Mouse (Mus musculus) adipocyte (in vitro differentiated cells): Measurements from ENCODE around the gene Sipa1l2.

Experiments used
- DNase-seq: peaks from one replicate; pipeline ENCODE4 v3.0.0-alpha.2; 2016; ENCODE audit warnings: low spot score

Sipa1l2 gene

DNA sequence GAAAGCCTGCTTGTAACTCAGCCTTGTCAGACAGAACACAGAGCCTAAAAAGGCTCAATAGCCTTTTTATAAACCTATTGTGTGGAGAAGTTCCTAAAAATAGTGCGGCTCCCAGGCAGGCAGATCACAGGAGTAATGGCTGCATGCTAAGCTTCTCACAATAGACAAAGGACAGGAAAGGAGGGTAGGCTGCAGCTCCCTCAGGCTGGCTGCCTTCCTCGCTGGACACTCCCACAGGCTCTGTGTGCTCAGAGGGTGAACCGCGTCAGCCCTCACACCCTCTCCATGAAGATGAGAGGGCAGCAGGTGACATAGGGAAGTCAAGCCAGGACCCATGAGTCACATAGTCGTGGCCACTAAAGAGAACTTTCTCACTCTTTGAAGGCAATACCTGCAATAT, 55.7 kb downstream of the Sipa1l2 start:
- no peak for DNase-seq

DNA sequence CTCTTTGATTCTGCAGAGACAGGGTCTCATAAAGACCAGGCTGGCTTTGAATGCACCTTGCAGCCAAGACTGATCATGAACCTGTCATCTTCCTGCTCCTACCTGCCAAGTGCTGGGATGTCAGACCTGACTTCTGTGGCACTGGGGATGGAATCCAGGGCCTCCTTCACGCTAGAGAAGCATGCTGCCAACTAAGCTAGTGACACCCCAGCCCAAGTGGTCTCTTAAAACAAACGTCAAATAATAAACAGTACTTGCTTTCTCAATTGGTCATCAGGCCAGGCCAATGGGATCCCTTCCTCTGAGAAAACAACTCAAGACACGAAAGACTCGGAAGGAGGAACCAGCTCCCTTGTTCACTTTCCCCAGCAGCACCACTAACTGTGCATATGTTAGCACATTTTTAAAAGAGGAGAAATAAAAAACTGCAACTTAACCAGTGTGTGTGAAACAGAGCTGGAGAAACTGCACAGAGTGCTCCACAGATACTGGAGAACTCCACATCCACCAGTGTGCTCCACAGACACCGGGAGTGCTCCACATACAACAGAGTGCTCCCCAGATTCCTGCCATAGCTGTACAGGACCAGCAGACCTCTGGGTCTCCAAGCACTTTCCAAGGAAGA, 56.3 kb downstream of the Sipa1l2 start:
- no peak for DNase-seq

DNA sequence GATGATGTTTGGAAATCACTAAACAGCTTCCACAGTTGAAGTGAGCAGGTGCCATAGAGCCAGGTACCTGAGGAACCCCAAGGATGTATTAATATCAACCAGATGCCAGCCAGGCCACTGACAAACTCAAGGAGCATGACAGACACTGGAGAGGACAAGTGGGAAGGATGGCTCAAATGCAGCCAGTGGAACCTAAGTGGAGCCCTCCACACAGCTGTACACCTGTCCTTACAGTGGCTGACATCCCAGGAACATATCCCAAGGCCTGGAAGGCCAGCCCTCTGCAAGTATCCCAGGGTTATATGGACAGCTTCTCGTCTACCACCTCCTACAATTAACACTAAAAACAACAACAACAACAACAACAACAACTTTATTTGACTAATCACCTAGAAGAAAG, 57.0 kb downstream of the Sipa1l2 start:
- no peak for DNase-seq

DNA sequence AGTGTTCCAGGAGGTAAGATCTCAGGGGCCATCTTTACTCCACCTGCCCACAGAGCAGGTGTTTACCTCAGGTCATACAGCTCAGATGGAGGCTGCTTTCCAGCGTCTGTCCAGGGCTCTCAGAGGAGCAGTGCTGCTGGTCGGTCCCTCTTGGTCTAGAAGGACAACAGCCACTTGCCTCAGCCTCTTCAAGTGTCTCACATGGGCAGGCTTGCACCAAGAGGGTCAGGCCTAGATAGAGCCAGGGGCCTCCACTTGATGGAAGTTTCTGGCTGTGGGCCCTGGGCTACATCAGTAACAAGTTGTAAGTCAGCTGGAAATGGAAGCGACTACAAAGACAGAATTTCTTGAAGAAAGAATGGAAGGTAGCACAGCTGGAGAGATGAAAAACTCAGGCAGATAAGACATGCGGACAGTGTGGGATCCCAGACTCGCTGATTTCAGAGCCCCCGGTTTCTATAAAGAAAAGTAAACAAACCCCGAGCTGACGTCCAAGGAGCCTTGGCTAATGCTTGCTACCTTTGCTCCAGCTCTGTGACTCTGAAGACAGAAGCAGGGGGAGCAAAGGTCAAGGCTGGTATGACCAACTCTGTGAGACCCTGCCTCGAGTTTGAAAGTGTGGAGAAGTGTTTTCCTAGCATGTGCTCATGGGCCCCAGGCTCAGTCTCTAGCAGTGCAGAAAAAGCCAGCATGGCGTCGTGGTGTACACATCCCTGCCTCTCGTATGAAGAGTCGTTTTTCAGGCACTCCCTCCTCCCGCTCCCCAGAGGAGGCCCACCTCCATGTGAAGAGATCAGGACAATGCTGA, 58.5 kb downstream of the Sipa1l2 start:
- peak; percentile 13 for DNase-seq

DNA sequence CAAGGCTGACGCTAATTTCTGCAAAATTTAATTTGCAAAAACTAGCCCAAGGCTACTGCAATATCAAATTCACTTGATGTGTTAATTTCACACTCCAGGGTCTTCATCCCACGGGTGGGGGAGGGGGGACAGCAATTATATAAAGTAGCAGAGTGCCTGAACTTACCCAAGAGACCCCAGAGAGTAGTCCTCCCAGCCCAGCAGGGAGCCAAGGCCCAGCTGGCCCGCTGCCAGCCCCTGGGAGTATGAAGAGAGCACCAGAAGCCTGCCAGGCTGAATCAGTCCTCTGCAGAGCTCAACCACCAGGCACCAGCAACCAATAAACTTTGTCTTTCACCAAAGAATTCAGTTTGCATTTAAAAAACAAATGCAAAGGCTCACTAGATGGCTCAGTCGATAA, 59.8 kb downstream of the Sipa1l2 start:
- peak; percentile 52 for DNase-seq

DNA sequence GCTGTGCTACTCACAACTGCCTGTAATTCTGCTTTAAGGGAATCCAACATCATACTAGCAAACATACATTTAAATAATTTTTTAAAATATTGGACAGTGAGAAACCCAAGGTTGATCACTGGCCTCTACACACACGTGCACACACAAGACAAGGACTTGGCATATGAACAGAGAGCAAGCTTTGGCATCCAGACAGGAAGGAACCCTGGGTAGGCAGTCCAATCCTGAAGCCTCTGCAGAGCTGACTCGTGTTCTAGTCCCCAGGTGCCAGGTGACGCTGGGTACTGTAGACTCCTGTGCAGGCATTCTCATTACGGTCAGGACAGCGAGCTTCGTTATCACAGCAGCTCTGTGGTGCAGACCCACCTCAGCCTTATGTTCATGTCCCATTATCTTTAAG, 60.4 kb downstream of the Sipa1l2 start:
- DNase-seq: no peak

DNA sequence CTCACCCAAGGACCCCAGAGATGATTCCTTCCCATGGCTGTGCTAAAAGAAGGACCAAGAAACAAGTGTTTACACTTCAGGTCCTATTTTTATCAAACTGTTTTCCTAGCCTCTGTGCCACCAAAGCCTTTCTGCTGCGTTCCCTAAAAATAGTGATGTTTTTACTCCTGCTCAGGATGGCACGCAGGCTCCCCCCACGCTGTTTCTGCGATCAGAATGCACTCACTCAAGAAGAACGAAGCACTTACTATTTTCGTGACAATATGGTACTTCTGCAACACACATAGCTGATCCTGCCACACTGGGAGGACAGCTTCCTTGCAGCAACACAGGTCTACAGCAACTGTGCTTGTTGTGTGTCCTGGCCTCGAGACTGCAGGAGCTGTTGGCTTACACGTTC, 62.3 kb downstream of the Sipa1l2 start:
- no peak for DNase-seq

DNA sequence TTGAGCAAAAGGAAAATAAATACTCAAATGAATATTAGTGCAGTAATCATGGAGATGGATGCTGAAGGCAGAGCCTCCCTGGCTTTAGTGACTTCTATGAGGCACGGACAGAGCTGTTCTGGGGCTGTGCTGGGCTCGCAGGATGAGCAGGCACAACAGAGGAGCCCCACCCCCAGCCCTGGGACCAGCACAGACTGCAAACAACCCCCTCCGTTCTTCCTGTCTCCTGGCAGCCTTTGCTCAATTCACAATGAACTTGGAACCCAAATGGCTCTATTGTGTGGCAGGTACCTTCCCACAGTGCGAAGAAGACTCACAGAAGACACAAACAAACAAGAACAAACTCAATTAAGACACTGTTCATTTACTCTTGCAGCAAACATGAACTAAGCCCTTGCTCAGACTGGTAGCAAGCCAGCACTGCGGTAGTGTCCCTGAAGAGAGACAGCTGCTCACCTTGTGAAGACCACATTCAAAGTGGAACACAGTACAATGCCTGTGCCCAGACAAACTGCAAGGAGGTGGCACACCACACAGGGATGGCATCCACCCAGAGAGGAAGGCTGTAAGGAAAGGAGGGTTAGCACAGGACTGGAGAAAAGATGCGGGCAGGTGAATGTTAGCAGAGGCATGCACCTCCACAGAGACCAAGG, 64.9 kb downstream of the Sipa1l2 start:
- no peak for DNase-seq

DNA sequence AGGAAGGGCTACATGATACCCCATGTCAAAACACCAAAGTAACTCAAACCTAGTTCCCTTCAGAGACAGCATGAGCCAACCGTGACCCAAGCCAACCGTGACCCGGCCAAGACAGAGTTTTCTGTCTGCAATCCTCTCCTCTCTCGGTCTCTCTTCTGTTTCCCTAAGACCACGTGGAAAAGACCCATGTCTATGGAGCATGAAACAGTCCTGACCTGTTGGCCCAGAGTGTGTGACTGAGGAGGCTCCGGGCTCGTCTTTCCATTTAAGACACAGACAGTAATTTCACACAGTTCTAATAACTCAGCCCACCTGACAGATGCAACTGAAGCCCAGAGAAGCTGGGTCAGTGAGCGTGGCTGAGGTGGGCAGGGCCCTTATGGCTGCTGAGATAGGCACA, 65.8 kb downstream of the Sipa1l2 start:
- DNase-seq: no peak

DNA sequence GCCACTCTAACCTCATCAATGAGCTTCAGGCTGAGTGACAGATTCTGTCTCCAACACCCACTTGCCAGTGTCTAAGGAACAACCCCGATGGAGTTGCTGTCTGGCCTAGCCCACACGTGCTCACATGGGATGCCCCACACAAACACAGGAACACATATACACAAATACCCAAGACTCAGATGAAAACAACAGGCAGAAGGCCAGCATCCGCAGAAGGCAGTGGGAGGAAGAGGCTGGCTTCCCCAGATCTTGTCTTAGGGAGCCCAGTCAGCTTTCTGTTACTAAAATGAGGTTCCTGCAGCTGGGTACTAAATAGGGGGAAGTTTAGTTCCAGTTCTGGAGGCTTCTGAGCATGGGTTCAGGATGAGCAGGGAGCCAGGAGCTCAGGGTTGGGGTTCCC, 66.8 kb downstream of the Sipa1l2 start:
- no peak for DNase-seq

DNA sequence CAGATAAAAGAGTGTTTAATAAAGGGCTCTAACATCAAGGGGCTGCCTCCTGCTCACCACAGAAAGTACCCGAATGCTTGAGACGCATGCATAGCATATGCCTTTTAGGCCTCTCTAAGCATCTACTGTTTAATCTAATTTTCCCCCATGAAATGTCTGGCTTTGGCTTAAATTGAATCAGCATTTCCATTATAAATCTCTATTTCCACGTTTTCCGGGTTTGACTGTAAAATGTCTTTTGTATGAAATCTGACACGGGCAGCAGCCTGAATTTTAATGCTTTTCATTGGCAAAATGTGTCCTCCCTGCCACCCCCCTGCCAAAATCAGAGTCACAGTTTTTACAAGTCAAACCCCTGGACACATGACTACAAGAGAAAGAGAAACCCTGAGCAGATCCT, 69.6 kb downstream of the Sipa1l2 start:
- no peak for DNase-seq

DNA sequence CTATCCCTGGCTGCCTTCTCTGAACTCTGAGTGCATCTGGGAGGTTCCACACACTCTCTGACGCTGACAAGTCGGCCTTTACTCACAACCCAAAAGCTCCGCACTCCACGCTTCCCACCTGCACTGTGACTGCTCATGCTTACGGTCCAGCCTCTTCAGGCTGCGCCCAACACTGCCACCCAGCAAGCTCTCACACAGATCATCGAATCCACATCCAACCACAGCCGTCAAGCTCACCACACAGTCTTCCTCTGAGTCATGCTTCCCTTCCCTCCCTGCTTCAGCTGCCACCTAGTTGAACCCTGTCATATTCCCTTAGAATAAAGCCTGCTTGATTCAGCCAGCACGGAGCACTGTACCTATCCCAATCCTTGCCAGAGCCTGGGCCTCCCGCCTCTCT, 71.1 kb downstream of the Sipa1l2 start:
- DNase-seq: no peak

DNA sequence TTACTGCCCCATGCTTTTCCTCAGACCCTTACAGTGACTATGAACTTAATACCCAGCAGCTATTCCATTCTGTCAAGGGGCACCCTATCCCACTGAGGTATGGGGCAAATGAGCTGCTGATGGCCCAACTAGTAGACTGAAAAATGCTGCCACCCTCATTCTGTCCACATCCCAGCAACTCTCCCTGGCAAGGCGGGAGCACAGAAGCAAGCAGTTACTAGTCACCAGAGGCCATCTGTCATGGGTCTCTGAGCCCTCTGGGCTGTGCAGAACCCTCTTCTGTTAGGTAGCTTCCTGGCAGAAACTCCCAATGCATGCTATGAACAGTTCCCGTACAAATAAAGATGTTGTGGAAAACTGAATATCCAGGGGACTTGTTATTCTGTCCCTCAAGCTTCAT, 74.1 kb downstream of the Sipa1l2 start:
- DNase-seq: no peak

DNA sequence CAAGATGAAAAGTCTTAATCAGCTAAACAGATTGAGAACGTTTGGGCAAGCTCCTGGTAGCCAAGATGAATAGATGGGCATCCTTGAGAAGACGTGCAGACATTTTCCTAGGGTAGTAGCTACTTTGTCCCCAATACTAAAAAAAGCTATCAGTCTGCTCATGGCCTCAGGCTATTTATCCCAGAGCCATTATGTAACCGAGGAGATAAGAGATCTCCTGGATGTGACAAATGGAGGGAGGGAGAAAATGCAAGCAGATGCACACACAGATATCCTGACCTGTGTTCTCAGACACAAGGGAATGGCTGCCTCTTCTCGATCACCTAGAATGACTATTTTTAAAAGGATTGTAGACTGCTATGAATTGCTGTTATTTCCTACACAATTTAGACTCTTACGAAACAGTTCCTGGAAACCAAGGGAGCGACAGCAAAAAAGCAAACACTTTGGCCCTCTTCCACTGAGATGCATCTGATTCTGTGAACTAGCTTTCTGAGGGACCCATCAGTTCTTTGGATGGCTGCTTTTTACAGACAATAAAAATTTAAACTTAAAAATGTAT, 76.3 kb downstream of the Sipa1l2 start:
- DNase-seq: peak; percentile 58

DNA sequence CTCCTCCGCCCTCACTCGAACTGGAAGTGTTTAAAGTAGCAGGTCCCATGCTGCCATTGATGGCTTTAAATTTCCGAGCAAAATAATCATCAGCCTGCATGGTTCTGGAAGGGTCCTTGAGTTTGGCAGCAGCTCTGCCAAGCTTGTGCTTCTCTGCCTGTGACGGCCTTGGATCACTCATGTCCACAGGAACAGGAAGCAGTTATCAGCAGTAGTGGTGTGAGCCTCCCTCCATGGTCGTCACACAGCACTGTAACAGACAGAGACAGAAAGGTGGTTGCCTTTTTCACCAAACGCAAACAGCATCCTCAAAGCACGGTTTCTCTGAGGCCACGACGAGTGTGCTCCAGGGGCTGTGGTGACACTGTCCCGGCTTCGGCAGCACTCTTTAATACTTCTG, 77.2 kb downstream of the Sipa1l2 start:
- no peak for DNase-seq

DNA sequence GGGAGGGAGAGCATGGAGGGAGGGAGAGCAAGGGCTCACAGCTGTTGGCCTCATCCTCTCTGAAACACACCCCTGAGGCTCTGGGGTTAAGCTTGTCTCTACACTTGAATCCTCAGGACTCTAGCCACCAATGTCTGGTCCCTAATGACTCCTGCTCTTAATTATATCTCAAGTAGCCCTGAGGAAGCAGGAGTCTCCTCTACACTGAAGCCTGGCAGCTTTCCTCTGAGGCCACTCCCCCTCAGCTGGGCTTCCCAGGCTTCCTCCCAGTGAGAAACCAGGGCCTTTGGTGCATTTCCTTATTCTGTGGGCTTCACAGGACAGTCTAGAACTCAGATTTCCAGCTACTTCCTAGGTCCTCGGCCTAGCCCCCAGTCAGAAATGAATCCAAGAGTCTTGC, 80.9 kb downstream of the Sipa1l2 start:
- DNase-seq: no peak

DNA sequence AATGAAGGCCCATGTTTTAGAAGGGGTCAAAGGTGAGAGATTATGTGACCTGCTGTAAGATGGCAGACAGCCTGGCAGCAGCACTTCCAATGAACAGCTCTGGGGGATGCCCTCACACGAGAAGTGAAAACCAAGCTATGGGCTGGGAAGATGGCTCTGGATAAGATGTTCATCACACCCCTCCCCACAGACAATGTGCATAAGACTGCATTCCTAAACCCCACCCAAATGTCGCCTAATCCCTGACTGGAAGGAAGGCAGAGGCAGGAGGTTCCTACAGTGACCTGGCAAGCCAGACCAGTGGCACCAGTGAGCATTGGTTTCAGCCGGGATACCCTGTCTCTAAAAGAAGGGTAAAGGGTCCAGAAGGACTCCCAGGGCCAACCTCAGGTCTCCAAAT, 83.9 kb downstream of the Sipa1l2 start:
- DNase-seq: no peak

DNA sequence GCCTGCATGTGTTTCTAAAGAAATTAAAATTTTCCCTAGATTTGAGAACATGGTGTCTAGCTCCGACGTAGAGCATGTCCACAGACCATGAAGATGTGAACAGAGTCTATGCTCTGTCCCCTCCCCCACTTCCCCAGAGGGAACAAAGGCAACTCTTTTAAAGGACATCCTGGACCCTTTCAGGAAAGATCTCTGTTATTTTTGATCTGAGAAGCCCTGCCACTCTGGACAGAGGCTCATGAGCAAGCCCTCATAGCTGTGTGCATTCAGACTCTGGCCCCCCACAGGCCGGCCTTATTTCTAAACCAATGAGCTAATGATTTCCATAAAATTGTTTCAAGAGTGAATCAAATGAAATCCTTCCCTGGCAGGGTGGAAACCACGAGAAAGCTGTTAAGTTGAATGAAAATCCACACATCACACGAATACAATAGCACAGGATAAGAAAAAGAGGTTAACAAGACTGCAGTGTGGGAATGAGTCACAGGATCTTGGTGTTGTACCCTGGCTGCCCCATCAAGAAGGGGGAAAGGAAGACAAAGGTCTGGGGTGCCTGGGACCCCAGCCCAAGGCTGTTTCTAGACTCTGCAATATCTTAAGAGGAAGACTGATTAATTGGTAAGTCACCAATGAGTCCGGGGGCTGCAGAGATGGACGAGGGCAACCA, 84.9 kb downstream of the Sipa1l2 start:
- DNase-seq: no peak

DNA sequence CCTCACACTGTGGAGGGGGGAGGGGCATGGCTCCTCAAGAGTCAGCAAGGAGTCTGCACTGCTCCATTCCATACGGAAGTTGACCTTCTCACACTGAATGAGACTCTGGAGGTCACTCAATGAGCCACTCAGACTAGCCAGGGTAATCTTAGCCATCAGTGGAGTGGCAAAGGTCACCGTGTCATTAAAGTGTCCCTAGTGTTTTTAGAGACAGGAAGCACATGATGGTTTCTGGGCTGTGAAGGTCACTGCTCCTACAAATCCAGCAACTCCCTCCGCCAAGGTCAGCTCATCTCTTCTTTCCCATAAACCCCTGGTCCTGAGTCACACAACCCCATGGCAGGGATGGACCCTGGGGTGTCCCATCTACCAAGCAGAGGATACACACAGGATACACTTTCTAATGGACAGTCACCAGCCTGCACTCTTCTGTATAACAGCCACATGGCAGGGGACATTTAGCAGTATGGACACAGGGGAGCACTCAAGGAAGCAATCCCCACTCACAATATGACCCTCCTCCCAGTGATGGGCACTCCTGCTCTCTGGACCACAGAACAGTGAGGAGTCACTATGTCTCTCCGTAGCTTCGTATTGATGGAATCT, 87.0 kb downstream of the Sipa1l2 start:
- no peak for DNase-seq

DNA sequence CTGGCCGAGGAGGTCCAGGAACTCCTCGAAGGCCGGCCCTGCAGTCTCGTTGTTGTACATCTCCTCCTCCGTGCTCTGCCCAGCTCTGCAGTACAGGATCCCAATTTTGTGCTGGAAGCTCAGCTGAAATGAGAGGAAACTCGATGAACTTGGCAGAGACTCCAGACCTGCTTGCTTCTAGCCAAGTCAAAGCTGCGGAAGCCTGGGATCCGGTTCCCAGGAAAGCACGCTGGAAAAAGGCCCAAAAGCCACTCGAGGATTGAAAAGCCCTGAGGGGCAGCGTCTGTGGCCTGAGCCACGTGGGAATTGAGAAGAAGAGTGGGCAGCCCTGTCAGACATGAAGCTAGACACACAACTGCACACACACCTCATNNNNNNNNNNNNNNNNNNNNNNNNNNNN, 94.7 kb downstream of the Sipa1l2 start:
- DNase-seq: peak; percentile 27

DNA sequence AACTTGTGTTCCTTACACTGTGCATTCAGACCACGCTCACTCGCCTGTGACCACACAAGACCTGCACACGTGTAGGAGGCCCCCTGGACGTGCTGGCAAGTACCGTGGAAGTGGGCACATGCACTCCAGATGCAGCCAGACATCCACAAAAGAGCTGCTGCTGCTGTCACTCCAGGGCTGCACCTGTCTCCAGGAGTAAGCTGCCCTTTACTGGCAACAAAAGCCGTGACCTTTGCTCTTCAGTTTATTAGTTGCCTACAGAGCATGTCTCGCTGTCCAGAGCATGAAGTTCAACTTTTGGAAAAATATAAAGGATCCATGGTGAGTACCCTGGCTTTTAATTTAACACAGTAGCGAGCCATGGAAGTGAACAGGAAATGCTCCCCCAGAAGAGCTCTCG, 98.2 kb downstream of the Sipa1l2 start:
- DNase-seq: no peak

DNA sequence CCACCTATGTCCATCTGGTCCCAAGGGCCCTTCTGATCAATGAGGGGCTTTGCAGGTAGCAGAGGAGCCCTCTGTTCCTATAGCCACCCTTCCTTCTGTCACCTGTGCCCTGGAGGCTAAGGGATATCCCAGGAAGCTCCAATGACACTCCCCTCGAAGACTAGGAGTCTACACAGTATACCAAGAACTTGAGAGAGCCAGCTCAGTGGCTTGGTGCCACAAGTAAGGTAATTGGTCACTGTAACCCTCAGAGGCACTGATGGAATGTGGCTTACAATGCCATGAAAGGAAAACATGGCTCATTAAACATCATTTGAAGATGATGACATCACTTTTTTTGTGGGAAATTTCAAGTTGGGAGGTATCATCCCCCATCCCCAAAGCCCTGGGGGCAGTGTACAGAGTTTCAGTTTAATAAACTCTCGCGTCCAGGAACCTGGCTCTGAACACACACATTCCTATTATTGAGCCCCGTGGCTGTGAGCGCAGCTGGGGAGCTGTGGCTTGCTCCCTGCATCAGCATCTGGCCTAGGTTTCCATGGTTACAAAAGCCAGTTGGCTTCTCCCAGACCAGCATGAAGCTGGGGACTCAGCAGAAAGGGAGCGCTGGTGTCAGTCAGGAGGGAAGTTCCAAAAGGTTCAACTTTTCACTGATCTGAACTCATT, 104.3 kb downstream of the Sipa1l2 start:
- DNase-seq: peak; percentile 5
